Mouse (Mus musculus) midbrain, embryonic 12.5 days (tissue): ENCODE results near the gene Phf11c. TPM values are rescaled to one million over a fixed set of nuclear protein-coding genes. Genes with fewer than 3 reads are reported as not detected.
A peak's percentile ranks its signal among the peaks of the same experiment; 100 is the strongest.
"Not testable (repeated sequence)": the region's sequence is repeated elsewhere in the genome, so short reads cannot be mapped to it uniquely, and the experiment has no call there.

ENCODE experiments used
- ATAC-seq: fragments of 200-750 bp; cut with Nextera tagmentation; 2 replicates; pipeline ENCODE4 v1.8.0; 2017; ENCODE audit warnings: low read depth, moderate TSS enrichment, moderate library complexity; ENCODE audit not compliant: low FRiP score
- H3K27ac ChIP-seq: fragments of 300-500 bp; sonication (generic); replicated peaks from 2 replicates; pipeline ENCODE4 v1.5.1; 2016; ENCODE audit warnings: mild to moderate bottlenecking
- H3K27me3 ChIP-seq: fragments of 300-500 bp; sonication (generic); 2 replicates; pipeline ENCODE4 v1.6.1; 2016; ENCODE audit warnings: mild to moderate bottlenecking
- H3K36me3 ChIP-seq: fragments of 300-500 bp; sonication (generic); 2 replicates; pipeline ENCODE4 v1.6.1; 2016
- H3K4me1 ChIP-seq: fragments of 300-500 bp; sonication (generic); 2 replicates; pipeline ENCODE4 v1.6.1; 2016
- H3K4me2 ChIP-seq: fragments of 300-500 bp; sonication (generic); replicated peaks from 2 replicates; pipeline ENCODE4 v1.6.1; 2016; ENCODE audit warnings: mild to moderate bottlenecking, moderate library complexity
- H3K4me3 ChIP-seq: fragments of 300-500 bp; sonication (generic); 2 replicates; pipeline ENCODE4 v1.5.1; 2016; ENCODE audit warnings: mild to moderate bottlenecking
- H3K9ac ChIP-seq: fragments of 300-500 bp; sonication (generic); replicated peaks from 2 replicates; pipeline ENCODE4 v1.6.1; 2016; ENCODE audit warnings: mild to moderate bottlenecking, moderate library complexity
- H3K9me3 ChIP-seq: fragments of 300-500 bp; sonication (generic); 2 replicates; pipeline ENCODE4 v1.6.1; 2016; ENCODE audit warnings: mild to moderate bottlenecking
- WGBS: fragments of 180-500 bp; shearing (Covaris S2); methylation state at CpG from one replicate; pipeline ENCODE4 v1.1.7; 2016; 5-methylcytosine and 5-hydroxymethylcytosine counted together
- polyA plus RNA-seq: library from polyadenylated mRNA; unstranded; fragments of >200 nt; fragmentation: Nextera tagmentation; extraction: Ambion mirVana; gene quantifications from 2 replicates; pipeline ENCODE4 v1.2.1, GENCODE M21; 2016

The Phf11c gene
- polyA plus RNA-seq = 0.46 and 0.65 TPM in 2 replicates

DNA sequence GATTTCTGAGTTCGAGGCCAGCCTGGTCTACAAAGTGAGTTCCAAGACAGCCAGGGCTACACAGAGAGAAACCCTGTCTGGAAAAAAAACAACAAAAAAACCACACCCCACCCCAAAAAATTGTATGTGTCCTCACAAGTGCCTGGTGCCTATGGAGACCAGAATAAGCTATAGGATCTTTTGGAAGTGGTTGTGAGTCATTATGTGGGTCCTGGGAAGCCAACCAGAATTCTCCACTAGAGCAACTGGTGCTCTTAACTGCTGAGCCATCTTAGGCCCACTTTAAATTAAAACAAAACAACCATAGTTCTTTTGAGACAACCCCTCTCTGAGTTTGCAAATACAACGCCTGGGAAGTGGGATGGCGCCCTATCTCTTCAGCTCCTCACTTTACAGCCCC lies at the start of gene Phf11c:
Gene Phf11c, minus strand, starts transcription at position 101 of the 400 bp plus-strand sequence.
- H3K9ac ChIP-seq = no peak within 1 kb of the TSS
- no peaks in the 10 kb centered on the region for H3K36me3 ChIP-seq
- no peak within 1 kb of the TSS for H3K27ac ChIP-seq
- no peak within 1 kb of the TSS for H3K4me3 ChIP-seq
- H3K4me1 ChIP-seq = no peaks in the 10 kb centered on the region
- H3K4me2 ChIP-seq = no peak within 1 kb of the TSS
- WGBS = 91% methylated on average over 3 of the region's 3 CpGs
- H3K27me3 ChIP-seq = no peaks in the 10 kb centered on the region
- H3K9me3 ChIP-seq = no peaks in the 10 kb centered on the region
- no peak for ATAC-seq

DNA sequence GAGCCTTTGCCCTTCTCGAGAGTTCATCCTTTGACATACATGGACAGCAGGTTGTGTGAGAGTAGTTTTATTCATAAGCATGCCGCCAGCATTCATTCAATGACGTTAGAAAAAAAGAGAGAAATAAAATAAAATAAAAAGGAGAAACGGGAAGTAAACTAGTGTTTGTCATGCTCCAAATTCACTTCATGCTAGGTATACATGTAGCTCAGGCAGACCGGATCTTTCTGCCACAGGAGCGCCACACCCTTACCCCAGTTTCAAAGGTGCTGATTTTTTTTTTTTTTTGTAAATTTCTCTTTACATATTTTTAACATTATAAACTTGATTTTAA lies 46.3 kb upstream of the Phf11c start:
- peak overlapping the region; percentile 72 for H3K4me3 ChIP-seq
- WGBS = 10% methylated on average over 6 of the region's 6 CpGs
- H3K4me1 ChIP-seq = peaks cover 7% of the 10 kb centered on the region
- H3K9me3 ChIP-seq = no peaks in the 10 kb centered on the region
- H3K27ac ChIP-seq = peak overlapping the region; percentile 82
- H3K27me3 ChIP-seq = no peaks in the 10 kb centered on the region
- no peaks in the 10 kb centered on the region for H3K36me3 ChIP-seq
- ATAC-seq = no peak
- H3K9ac ChIP-seq = peak overlapping the region; percentile 75
- H3K4me2 ChIP-seq = peak overlapping the region; percentile 74

DNA sequence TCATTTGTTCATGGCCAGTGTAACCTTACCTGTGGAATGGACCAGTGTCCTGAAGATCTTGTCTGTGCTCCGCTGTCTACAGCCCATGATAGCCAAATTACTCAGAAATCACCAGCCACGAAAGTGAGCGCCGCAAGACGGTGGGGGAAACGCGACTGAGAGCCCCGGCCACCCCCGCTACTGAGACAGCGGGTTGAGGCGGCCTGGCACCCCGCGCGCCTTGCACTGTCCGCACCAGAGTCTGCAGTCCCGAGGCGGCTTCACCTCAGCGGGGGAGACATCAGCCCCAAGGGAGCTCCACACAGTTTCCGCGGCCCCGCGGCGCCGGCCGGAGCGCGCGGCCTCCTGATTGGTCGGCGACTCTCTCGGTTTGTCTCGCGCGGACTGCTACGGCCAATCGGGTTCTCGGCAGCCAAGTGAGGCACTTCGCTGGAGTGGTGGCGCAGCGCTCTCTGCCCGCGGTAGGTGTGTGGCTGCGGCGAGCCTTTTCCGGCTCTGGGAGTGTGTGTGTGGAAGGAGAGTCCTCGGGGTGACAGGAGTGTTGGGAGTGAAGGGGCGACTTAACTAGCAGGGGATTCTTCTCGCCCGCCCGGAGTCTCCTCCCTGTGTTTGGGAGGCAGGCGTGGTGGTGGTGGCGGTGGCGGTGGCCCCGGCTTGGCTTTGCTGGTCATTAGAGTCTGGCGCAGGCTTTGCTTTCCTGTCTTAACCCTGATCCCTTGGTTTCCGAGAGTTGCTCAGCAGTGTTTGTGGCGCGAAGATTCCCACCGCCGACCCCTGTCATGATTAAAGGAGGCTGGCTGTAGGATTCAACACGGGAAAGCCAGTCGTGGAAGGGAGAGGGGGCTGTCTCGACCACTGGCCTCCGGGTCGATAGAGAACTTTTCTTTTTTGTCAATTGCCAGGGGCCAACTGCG lies 45.6 kb upstream of the Phf11c start, which contains the start of the genes Setdb2 and Cab39l:
Gene Setdb2, minus strand, starts transcription at position 327 of the 914 bp plus-strand sequence.
Gene Cab39l, plus strand, starts transcription at position 415 of the 914 bp plus-strand sequence.
- H3K9ac ChIP-seq = peak within 1 kb of the TSS; percentile 75
- H3K4me3 ChIP-seq = peak within 1 kb of the TSS; percentile 72
- no peaks in the 10 kb centered on the region for H3K27me3 ChIP-seq
- H3K4me2 ChIP-seq = peak within 1 kb of the TSS; percentile 74
- H3K27ac ChIP-seq = peak within 1 kb of the TSS; percentile 82
- H3K4me1 ChIP-seq = peaks cover 7% of the 10 kb centered on the region
- under 1% methylated on average over 62 of the region's 66 CpGs for WGBS
- peak; percentile 100 for ATAC-seq
- no peaks in the 10 kb centered on the region for H3K9me3 ChIP-seq
- no peaks in the 10 kb centered on the region for H3K36me3 ChIP-seq

DNA sequence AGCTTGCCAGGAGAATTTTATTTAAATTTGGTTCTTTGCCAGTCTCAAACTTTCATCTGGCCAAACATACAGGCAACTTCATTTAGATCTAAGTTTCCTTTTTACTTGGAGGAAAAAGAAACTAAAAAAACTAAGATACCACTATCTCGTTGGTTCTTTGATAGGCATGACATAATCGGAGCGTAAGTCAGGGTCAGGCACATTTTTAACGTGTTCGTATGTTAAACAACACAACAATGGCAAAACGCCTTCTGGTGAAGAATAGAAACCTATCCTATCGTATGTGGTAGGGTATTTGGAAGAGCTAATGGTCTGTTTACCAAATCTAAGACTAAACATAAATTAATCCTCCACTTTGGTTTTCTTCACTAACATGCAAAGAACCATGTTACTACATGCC lies 44.9 kb upstream of the Phf11c start:
- Histone ChIP-seq H3K27ac (no peak overlapping the region), H3K4me3 (peak overlapping the region; percentile 72), H3K4me1 (peaks cover 7% of the 10 kb centered on the region), H3K27me3 (no peaks in the 10 kb centered on the region), H3K9me3 (no peaks in the 10 kb centered on the region), H3K36me3 (no peaks in the 10 kb centered on the region), H3K4me2 (peak overlapping the region; percentile 74), H3K9ac (peak overlapping the region; percentile 75)
- no peak for ATAC-seq
- WGBS = 15% methylated on average over 7 of the region's 7 CpGs

DNA sequence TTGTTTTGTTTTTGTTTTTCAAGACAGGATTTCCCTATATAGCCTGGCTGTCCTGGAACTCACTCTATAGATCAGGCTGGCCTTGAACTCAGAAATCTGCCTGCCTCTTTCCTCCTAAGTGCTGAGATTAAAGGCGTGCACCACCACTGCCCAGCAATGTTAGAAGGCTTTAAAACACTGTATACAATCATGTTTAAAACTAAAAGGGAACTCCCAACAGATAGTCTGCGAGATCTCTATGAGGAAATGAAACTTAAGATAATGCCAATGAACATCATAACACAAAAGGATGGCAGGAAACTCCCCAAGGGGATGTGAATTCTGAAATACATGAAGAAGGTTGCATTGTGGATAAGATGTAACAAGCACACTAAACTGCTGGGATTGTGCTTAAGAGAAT lies 43.3 kb upstream of the Phf11c start:
- Histone ChIP-seq H3K36me3 (no peaks in the 10 kb centered on the region), H3K9ac (no peak overlapping the region), H3K27ac (no peak overlapping the region), H3K4me2 (no peak overlapping the region), H3K9me3 (no peaks in the 10 kb centered on the region), H3K4me1 (peaks cover 7% of the 10 kb centered on the region), H3K27me3 (no peaks in the 10 kb centered on the region), H3K4me3 (no peak overlapping the region)
- 90% methylated on average over 2 of the region's 2 CpGs for WGBS
- ATAC-seq = no peak

DNA sequence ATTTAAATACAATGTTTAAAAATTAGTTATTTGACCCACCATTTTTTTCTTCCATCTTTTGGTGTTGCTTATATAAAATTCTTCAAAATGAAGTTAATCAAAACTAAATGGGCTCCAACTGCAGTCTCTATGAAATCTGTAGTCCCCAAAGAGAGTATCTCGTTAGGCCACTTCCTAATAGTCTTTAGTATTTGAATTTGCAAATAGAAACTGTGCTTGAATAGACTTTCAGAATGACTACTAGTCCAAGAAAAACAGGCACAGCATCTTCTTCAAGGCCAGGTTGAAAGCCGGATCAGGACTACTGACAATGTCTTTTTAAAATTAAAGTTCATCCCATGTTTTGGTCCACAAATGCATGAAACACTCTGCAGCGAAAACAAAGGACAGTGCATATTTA lies 42.2 kb upstream of the Phf11c start:
- Histone ChIP-seq H3K4me1 (peaks cover 7% of the 10 kb centered on the region), H3K27ac (no peak overlapping the region), H3K27me3 (no peaks in the 10 kb centered on the region), H3K4me3 (no peak overlapping the region), H3K9ac (no peak overlapping the region), H3K4me2 (no peak overlapping the region), H3K36me3 (no peaks in the 10 kb centered on the region), H3K9me3 (no peaks in the 10 kb centered on the region)
- 89% methylated on average over 3 of the region's 3 CpGs for WGBS
- ATAC-seq = no peak

DNA sequence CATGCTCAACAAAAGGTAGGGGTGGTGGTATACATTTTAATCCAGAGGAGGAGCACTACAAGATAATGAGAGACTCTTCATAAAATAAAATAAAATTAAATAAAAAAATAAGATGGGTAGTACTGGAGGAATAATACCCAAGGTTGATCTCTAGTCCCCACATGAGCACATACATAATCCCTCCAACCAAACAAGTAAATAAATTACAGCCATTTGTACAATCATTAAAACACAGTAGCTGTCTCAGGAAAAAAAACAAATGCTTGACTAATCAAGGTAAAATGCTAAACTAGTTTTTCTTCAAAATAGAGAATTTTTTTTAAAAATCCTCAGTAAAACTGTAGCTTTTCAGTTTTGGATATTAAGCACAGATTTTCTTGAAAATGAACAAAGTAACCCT lies 40.0 kb upstream of the Phf11c start:
- Histone ChIP-seq H3K9me3 (no peaks in the 10 kb centered on the region), H3K9ac (no peak overlapping the region), H3K4me3 (no peak overlapping the region), H3K36me3 (no peaks in the 10 kb centered on the region), H3K4me2 (no peak overlapping the region), H3K4me1 (peaks cover 7% of the 10 kb centered on the region), H3K27ac (no peak overlapping the region), H3K27me3 (no peaks in the 10 kb centered on the region)
- ATAC-seq = no peak

DNA sequence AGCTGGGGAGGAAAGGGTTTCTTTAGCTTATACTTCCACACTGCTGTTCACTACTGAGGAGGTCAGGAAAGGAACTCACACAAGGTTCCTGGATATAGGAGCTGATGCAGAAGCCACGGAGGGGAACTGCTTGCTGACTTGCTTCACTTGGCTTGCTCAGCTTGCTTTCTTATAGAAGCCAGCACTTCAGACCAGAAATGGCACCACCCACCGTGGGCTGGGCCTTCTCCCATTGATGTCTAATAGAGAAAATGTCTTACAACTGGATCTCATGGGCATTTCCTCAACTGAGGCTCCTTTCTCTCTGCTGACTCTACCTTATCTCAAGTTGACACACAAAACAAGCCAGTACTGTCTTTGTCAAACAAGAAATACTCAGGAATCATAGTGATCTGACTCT lies 38.7 kb upstream of the Phf11c start:
- Histone ChIP-seq H3K4me3 (no peak overlapping the region), H3K9ac (no peak overlapping the region), H3K4me2 (no peak overlapping the region), H3K27me3 (no peaks in the 10 kb centered on the region), H3K36me3 (no peaks in the 10 kb centered on the region), H3K4me1 (no peaks in the 10 kb centered on the region), H3K27ac (no peak overlapping the region), H3K9me3 (no peaks in the 10 kb centered on the region)
- no peak for ATAC-seq
- 77% methylated on average over 2 of the region's 2 CpGs for WGBS

DNA sequence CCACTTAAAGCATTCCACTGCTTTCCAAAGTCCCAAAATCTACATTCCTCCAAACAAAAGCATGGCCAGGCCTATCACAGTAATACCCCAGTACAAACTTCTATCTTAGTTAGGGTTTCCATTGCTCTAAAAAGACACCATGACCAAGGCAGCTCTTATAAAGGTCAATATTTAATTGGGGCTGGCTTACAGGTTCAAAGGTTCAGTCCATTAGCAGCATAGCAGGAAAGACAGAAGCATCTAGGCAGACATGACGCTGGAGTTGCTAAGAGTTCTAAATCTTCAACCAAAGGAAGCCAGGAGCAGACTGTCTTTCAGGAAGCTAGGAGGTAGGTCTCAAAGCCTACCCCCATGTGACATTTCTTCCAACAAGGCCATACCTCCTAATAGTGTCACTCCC lies 35.4 kb upstream of the Phf11c start:
- no peaks in the 10 kb centered on the region for H3K27me3 ChIP-seq
- no peaks in the 10 kb centered on the region for H3K4me1 ChIP-seq
- no peak overlapping the region for H3K27ac ChIP-seq
- no peak overlapping the region for H3K4me3 ChIP-seq
- H3K36me3 ChIP-seq = no peaks in the 10 kb centered on the region
- WGBS = 78% methylated on average over 1 of the region's 1 CpGs
- no peaks in the 10 kb centered on the region for H3K9me3 ChIP-seq
- H3K4me2 ChIP-seq = no peak overlapping the region
- H3K9ac ChIP-seq = no peak overlapping the region
- ATAC-seq = no peak

DNA sequence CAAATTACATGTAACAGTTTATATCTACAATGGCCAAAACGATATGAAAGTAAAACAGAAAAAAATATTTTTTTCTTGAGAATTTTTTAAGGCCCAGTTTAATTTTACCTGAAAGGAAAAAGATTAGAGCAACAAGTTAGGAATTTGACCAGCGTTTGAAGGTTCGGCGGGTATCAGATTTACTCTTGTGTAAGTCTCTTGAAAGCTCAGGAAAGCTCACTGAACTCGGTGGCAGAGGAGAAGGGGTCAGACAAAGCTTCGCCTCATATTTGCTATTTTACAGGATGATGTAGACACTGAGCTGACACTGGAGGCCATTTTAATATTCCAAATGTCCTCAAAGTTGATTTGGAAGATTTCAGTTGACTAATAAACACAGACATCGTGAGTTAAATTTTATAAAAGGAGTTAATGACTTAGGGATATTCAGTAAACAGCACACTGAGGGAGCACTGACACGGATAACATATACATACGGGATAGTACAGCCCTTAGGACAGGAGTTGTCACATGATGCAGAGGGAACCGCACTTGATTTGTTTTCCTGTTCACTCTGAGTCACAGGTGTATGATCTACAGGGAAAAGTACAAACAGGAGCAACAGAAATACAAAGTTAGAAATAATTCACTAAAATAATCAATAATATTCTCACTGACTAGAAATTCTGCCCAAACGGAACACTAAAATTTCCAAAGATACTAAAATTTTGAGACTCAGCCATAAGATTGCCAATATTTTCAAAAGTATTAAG lies 27.9 kb upstream of the Phf11c start:
- ATAC-seq = no peak
- Histone ChIP-seq H3K9ac (no peak overlapping the region), H3K4me1 (no peaks in the 10 kb centered on the region), H3K4me2 (no peak overlapping the region), H3K36me3 (0 out of 2 replicates have a peak, but pooled peaks cover 3% of the 10 kb centered on the region), H3K4me3 (no peak overlapping the region), H3K9me3 (no peaks in the 10 kb centered on the region), H3K27me3 (no peaks in the 10 kb centered on the region), H3K27ac (no peak overlapping the region)
- 78% methylated on average over 11 of the region's 11 CpGs for WGBS

DNA sequence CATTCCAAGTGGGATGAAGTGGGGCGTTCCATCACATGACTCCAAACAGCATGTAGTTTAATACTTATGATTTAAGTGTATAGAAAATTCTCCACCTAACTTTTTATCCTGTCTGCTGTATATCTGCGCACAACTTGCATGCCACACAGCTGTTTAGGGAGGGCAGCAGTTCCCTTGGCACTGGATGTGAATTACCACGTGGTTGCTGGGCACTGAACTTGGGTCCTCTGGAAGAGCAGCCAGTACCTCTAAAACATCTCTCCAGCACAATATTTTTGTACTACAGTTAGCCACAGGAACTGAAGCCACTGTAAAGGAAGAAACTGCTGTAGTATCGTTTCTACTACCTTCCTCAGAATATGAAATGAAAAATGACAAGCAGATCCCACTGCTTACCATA lies 23.0 kb upstream of the Phf11c start:
- Histone ChIP-seq H3K9ac (no peak overlapping the region), H3K4me1 (no peaks in the 10 kb centered on the region), H3K4me2 (no peak overlapping the region), H3K36me3 (peaks cover 13% of the 10 kb centered on the region; the same call in 1 of the 2 replicates), H3K9me3 (no peaks in the 10 kb centered on the region), H3K27ac (no peak overlapping the region), H3K27me3 (no peaks in the 10 kb centered on the region), H3K4me3 (no peak overlapping the region)
- 91% methylated on average over 4 of the region's 4 CpGs for WGBS
- ATAC-seq = no peak

DNA sequence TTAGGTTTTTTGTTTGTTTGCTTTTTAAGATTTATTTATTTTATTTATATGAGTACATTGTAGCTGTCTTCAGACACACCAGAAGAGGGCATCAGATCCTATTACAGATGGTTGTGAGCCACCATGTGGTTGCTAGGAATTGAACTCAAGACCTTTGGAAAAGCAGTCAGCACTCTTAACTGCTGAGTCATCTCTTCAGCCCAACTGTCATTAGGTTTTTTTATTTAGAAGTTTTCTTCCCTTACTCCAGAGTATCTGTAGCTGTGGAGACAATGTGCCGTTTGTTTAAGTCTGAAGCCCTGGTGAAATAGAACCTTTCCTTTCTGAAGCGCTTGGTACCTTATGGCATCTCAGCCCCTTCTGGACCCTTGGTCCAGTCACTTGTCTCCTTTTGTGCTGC lies 19.8 kb upstream of the Phf11c start:
- ATAC-seq, H3K4me1 ChIP-seq, H3K27ac ChIP-seq, H3K9ac ChIP-seq, H3K4me3 ChIP-seq, H3K9me3 ChIP-seq, H3K27me3 ChIP-seq, H3K4me2 ChIP-seq: not testable (repeated sequence)
- 95% methylated on average over 2 of the region's 2 CpGs for WGBS
- peaks cover 15% of the 10 kb centered on the region; the same call in 1 of the 2 replicates for H3K36me3 ChIP-seq
